Mouse (Mus musculus) ES-CJ7 (cell line): ENCODE measurements around the gene Gm3095.
"Not testable (repeated sequence)": the region's sequence is repeated elsewhere in the genome, so short reads cannot be mapped to it uniquely, and the experiment has no call there.

ENCODE experiments used
- DNase-seq: peaks from one replicate; pipeline ENCODE4 v3.0.0; 2011; ENCODE audit warnings: low read depth, low spot score

Gene Gm3095

DNA sequence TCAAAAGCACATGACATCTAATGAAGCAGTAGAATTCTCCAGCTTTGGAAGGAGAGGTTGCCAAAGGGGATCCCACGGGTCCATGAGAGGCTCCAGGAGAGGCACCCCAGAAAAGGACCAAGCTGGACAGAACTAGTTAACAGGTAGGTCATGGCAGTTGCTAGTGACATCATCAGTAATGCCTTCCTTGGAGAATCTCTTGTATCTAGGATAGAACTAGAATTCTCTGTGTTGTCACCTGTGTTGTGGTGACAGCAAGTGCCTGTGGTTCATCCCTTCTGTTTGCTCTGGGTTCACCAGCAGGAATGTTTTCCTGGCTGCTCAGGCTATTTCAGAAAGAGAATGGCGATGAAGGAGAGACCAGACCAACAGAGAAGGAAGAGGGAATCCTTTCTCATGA is at the start of gene Gm3095:
TSS of gene Gm3095 (plus strand) at position 301 of the 400 bp plus-strand sequence.
- not testable (repeated sequence) for DNase-seq

- not testable (repeated sequence) for DNase-seq
These were observed 31.9 kb upstream of the Gm3095 start, which contains the start of gene Gm3029 for GRCm38 (mm10) chr14:3931456-3931855. Gene Gm3029 (plus strand): TSS chr14:3931756.

- not testable (repeated sequence) for DNase-seq
These were observed 34.7 kb downstream of the Gm3095 start, which contains the start of gene Gm3099 for GRCm38 (mm10) chr14:3998094-3998493. Gene Gm3099 (plus strand): TSS chr14:3998394.
